Mouse (Mus musculus) embryonic fibroblast, embryonic 13.5 days (primary cell): ENCODE measurements at regions not wholly inside any gene's neighbourhood (a gene's known extent, or its start where the extent isn't known, plus 50 kb on each side); places are given as distances from the start of the nearest gene placed in this dataset.

Source experiments
- CTCF ChIP-seq: IDR thresholded peaks from 2 replicates; pipeline ENCODE4 v1.5.1; 2011; ENCODE audit warnings: mild to moderate bottlenecking, control low read depth, low read length, moderate library complexity, borderline replicate concordance; ENCODE audit not compliant: insufficient read depth
- POLR2A ChIP-seq: IDR thresholded peaks from 2 replicates; pipeline ENCODE4 v1.6.1; 2011; ENCODE audit warnings: low read depth, mild to moderate bottlenecking, control low read depth, low read length, moderate library complexity

GRCm38 (mm10) chr4:95192562-95192961, 140.5 kb upstream of the Jun start:
- TF ChIP-seq CTCF (no peak), POLR2A (no peak)
